Mouse (Mus musculus): ENCODE results near the gene Rabepk.
A peak's percentile ranks its signal among the peaks of the same experiment; 100 is the strongest.

GRCm38 (mm10) chr2:34809568-34809967, 9.9 kb upstream of the Rabepk start:
- no peak for TF ChIP-seq CTCF (IDR thresholded peaks at IDR 0.05 in 2 of 3, conservative IDR thresholded peaks at IDR 0.05 in 1 of 3; ENCODE audit: control insufficient read depth in 1 of 3, insufficient read depth in 1 of 3, low read depth in 2 of 3, low read length in 3 of 3, poor library complexity in 1 of 3, severe bottlenecking in 1 of 3)
- no peak for TF ChIP-seq MAZ (IDR thresholded peaks at IDR 0.05; ENCODE audit: low read depth, low read length)
- peak in 1 of 2 experiments; percentile 34; a peak in 1 of 4 replicates for TF ChIP-seq POLR2A (IDR thresholded peaks at IDR 0.05; ENCODE audit: control insufficient read depth in 1 of 2, insufficient read depth in 1 of 2, low read depth in 1 of 2, low read length in 2 of 2, poor library complexity in 1 of 2)
- no peak for TF ChIP-seq ZC3H11A (IDR thresholded peaks at IDR 0.05; ENCODE audit: low read depth, low read length)
- TF ChIP-seq POLR2AphosphoS2 (IDR thresholded peaks at IDR 0.05; ENCODE audit: low read length), result no peak
- TF ChIP-seq GABPA (IDR thresholded peaks at IDR 0.05; ENCODE audit: low read depth, low read length), result no peak
- no peak for TF ChIP-seq ZNF384 (IDR thresholded peaks at IDR 0.05; ENCODE audit: low read depth, low read length)
- TF ChIP-seq CHD1 (IDR thresholded peaks at IDR 0.05; ENCODE audit: low read depth, low read length), result no peak
- TF ChIP-seq ETS1 (IDR thresholded peaks at IDR 0.05; ENCODE audit: low read depth, low read length), result peak; percentile 77
- no peak for TF ChIP-seq UBTF (IDR thresholded peaks at IDR 0.05; ENCODE audit: borderline replicate concordance, insufficient read depth, low read depth, low read length)
- peak; percentile 76 to 79 for TF ChIP-seq EP300 (IDR thresholded peaks at IDR 0.05; ENCODE audit: low read depth in 1 of 2, low read length in 2 of 2)
